Mouse (Mus musculus) embryo, embryonic 11.5 days (tissue): ENCODE results near the gene Cfdp1.

Source experiments
- DNase-seq: peaks from one replicate; pipeline ENCODE4 v3.0.0-alpha.2; 2012; ENCODE audit warnings: low read depth, low spot score

Cfdp1 gene

GRCm38 (mm10) chr8:111796528-111796927 is 57.6 kb downstream of the Cfdp1 start:
- no peak for DNase-seq

GRCm38 (mm10) chr8:111793324-111793917 is 60.7 kb downstream of the Cfdp1 start:
- no peak for DNase-seq

GRCm38 (mm10) chr8:111789639-111790038 is 64.5 kb downstream of the Cfdp1 start:
- no peak for DNase-seq

- DNase-seq, result no peak
These were observed 64.9 kb downstream of the Cfdp1 start for GRCm38 (mm10) chr8:111789200-111789599.

- DNase-seq, result no peak
These were observed 65.6 kb downstream of the Cfdp1 start for GRCm38 (mm10) chr8:111788497-111788896.

- no peak for DNase-seq
These were observed 66.0 kb downstream of the Cfdp1 start for GRCm38 (mm10) chr8:111788085-111788484.

- DNase-seq, result no peak
These were observed 66.4 kb downstream of the Cfdp1 start for GRCm38 (mm10) chr8:111787683-111788082.

- no peak for DNase-seq
These were observed 67.1 kb downstream of the Cfdp1 start for GRCm38 (mm10) chr8:111786701-111787588.

GRCm38 (mm10) chr8:111786116-111786515 is 68.0 kb downstream of the Cfdp1 start:
- DNase-seq, result no peak

- no peak for DNase-seq
These were observed 71.3 kb downstream of the Cfdp1 start for GRCm38 (mm10) chr8:111782671-111783394.

GRCm38 (mm10) chr8:111782161-111782560 is 71.9 kb downstream of the Cfdp1 start:
- no peak for DNase-seq

GRCm38 (mm10) chr8:111780697-111781424 is 73.2 kb downstream of the Cfdp1 start:
- no peak for DNase-seq

- no peak for DNase-seq
These were observed 74.4 kb downstream of the Cfdp1 start for GRCm38 (mm10) chr8:111779690-111780089.

- no peak for DNase-seq
These were observed 75.3 kb downstream of the Cfdp1 start for GRCm38 (mm10) chr8:111778801-111779200.

GRCm38 (mm10) chr8:111776492-111776891 is 77.6 kb downstream of the Cfdp1 start:
- no peak for DNase-seq

- DNase-seq, result no peak
These were observed 78.3 kb downstream of the Cfdp1 start for GRCm38 (mm10) chr8:111775766-111776165.

GRCm38 (mm10) chr8:111773476-111773875 is 80.6 kb downstream of the Cfdp1 start:
- no peak for DNase-seq

- no peak for DNase-seq
These were observed 81.0 kb downstream of the Cfdp1 start for GRCm38 (mm10) chr8:111773057-111773456.

- DNase-seq, result no peak
These were observed 82.0 kb downstream of the Cfdp1 start for GRCm38 (mm10) chr8:111772083-111772482.

GRCm38 (mm10) chr8:111771625-111772020 is 82.5 kb downstream of the Cfdp1 start:
- DNase-seq, result no peak

- DNase-seq, result no peak
These were observed 83.0 kb downstream of the Cfdp1 start for GRCm38 (mm10) chr8:111770958-111771624.
